ENCODE assay signal across 26 mouse cellular contexts in genomic region chr6:115945633-115946032, GRCm38 (mm10). TPM values are rescaled to one million over a fixed set of nuclear protein-coding genes. Genes with fewer than 3 reads are reported as not detected.
DNase-seq lines count a peak whose midpoint lies in the region; ATAC-seq lines count a peak whose summit lies in the region.
"Had no signal": no experiment of that assay in that cellular context is flagged by ENCODE, and none has a peak within 500 bp of the region (broad histone marks: within the 10 kb centered on the region; RNA-seq: fewer than 3 reads in every experiment).

No protein-coding gene starts in this region.

- H3K27ac ChIP-seq in neural tube, embryonic 13.5 days (replicated peaks), result peak overlapping the region; percentile 49; the same call in 1 of the 2 replicates
- H3K27ac ChIP-seq in neural tube, embryonic 15.5 days (replicated peaks), result no peak overlapping the region
- H3K27ac ChIP-seq: embryonic facial prominence, embryonic 10.5 days; hindbrain, postnatal 0 days had no signal

- no peaks in the 10 kb centered on the region for H3K9me3 ChIP-seq in neural tube, embryonic 13.5 days
- H3K9me3 ChIP-seq in neural tube, embryonic 15.5 days (replicated peaks), result no peaks in the 10 kb centered on the region
- H3K9me3 ChIP-seq: embryonic facial prominence, embryonic 10.5 days; forebrain, embryonic 13.5 days; G1E; heart, embryonic 15.5 days; hindbrain, embryonic 13.5 days had no signal

- no peaks in the 10 kb centered on the region for H3K36me3 ChIP-seq in neural tube, embryonic 13.5 days
- H3K36me3 ChIP-seq in neural tube, embryonic 15.5 days, result no peaks in the 10 kb centered on the region
- H3K36me3 ChIP-seq: embryonic facial prominence, embryonic 10.5 days; G1E; heart, embryonic 15.5 days; hindbrain, embryonic 13.5 days had no signal

- H3K4me1 ChIP-seq in neural tube, embryonic 13.5 days (replicated peaks), result peaks cover 11% of the 10 kb centered on the region; the same call in 1 of the 2 replicates
- H3K4me1 ChIP-seq in neural tube, embryonic 15.5 days, result no peaks in the 10 kb centered on the region

- no peak overlapping the region for H3K9ac ChIP-seq in neural tube, embryonic 13.5 days
- no peak overlapping the region for H3K9ac ChIP-seq in neural tube, embryonic 15.5 days (replicated peaks)
- H3K9ac ChIP-seq: forebrain, embryonic 13.5 days; forebrain, postnatal 0 days; heart, embryonic 15.5 days; hindbrain, embryonic 13.5 days had no signal

- DNase-seq in induced T-regulatory cell, adult 2 months (ENCODE audit: low read depth), result peak; percentile 83
- DNase-seq in left cerebral cortex, postnatal 36 days (ENCODE audit: low spot score in 2 of 2), result no peak
- DNase-seq in right cerebral cortex, adult 18-20 months, result no peak
- DNase-seq in c-Kit-positive CD71-positive TER-119-positive erythroid progenitor cells, embryonic 14.5 days (ENCODE audit: low spot score), result no peak
- DNase-seq: adrenal gland, postnatal 14 days; B cell, adult 2 months; cerebellum, adult 18-20 months; cerebellum, adult 9-11 months; cerebellum, postnatal 36 days; forebrain, postnatal 0 days; gastrocnemius, postnatal 14 days; heart, postnatal 14 days had no signal

- intact Hi-C loops in left cerebral cortex, postnatal 36 days (cut with DNase I), result no loop called here

- H3K4me3 ChIP-seq in neural tube, embryonic 13.5 days, result no peak overlapping the region
- H3K4me3 ChIP-seq in neural tube, embryonic 15.5 days (replicated peaks), result no peak overlapping the region
- H3K4me3 ChIP-seq: embryonic facial prominence, embryonic 10.5 days; forebrain, embryonic 13.5 days; heart, embryonic 15.5 days; hindbrain, embryonic 13.5 days had no signal

- 79% methylated on average over 8 of the region's 8 CpGs for WGBS in neural tube, embryonic 13.5 days
- WGBS in neural tube, embryonic 15.5 days, result 80% methylated on average over 8 of the region's 8 CpGs

- no peaks in the 10 kb centered on the region for H3K27me3 ChIP-seq in neural tube, embryonic 13.5 days
- H3K27me3 ChIP-seq in neural tube, embryonic 15.5 days (replicated peaks), result no peaks in the 10 kb centered on the region
- H3K27me3 ChIP-seq: forebrain, embryonic 13.5 days; heart, embryonic 15.5 days; hindbrain, embryonic 13.5 days had no signal

- no peak for ATAC-seq in neural tube, embryonic 13.5 days (ENCODE audit: low read depth)
- no peak for ATAC-seq in neural tube, embryonic 15.5 days (ENCODE audit: low FRiP score)
- peak; percentile 86 for ATAC-seq in CD4-positive, CD25-positive, alpha-beta regulatory T cell, adult 4 months
- ATAC-seq: forebrain, embryonic 13.5 days; intestine, embryonic 16.5 days had no signal

- no peak overlapping the region for H3K4me2 ChIP-seq in neural tube, embryonic 13.5 days
- no peak overlapping the region for H3K4me2 ChIP-seq in neural tube, embryonic 15.5 days
- H3K4me2 ChIP-seq: forebrain, embryonic 13.5 days; heart, embryonic 15.5 days; hindbrain, embryonic 13.5 days had no signal

RNA-seq across cellular contexts. Expression of gene H1foo, which starts 0.9 kb away (rescaled TPM):
- polyA plus RNA-seq in neural tube, embryonic 13.5 days (2015; fragmentation: Nextera tagmentation; extraction: Ambion mirVana), result not detected in 2 replicates
- polyA plus RNA-seq in neural tube, embryonic 15.5 days (2015; fragmentation: Nextera tagmentation; extraction: Ambion mirVana), result not detected in 2 replicates
- polyA plus RNA-seq in CD4-positive, CD25-positive, alpha-beta regulatory T cell, adult 4 months (2017; shearing (Covaris generic)), result not detected
- not detected for total RNA-seq in left cerebral cortex, postnatal 36 days (2021)
- total RNA-seq: adrenal gland, adult 18-20 months; adrenal gland, postnatal 14 days; forebrain, postnatal 0 days; G1E; gastrocnemius, adult 18-20 months; gastrocnemius, postnatal 14 days; heart, postnatal 14 days; hematopoietic stem cell, adult 5-6 weeks had no signal
- polyA plus RNA-seq: embryonic facial prominence, embryonic 10.5 days; embryonic facial prominence, embryonic 14.5 days; forebrain, embryonic 13.5 days; forebrain, postnatal 0 days; G1E; heart, embryonic 15.5 days; hindbrain, embryonic 13.5 days; hindbrain, postnatal 0 days; intestine, embryonic 16.5 days had no signal

RNA-seq across cellular contexts. Expression of gene Rho, which starts 14.1 kb away (rescaled TPM):
- 2.2 and 4.1 TPM in 2 replicates for polyA plus RNA-seq in neural tube, embryonic 13.5 days (2015; fragmentation: Nextera tagmentation; extraction: Ambion mirVana)
- polyA plus RNA-seq in neural tube, embryonic 15.5 days (2015; fragmentation: Nextera tagmentation; extraction: Ambion mirVana), result 2.0 and 2.1 TPM in 2 replicates
- not detected for polyA plus RNA-seq in CD4-positive, CD25-positive, alpha-beta regulatory T cell, adult 4 months (2017; shearing (Covaris generic))
- total RNA-seq in left cerebral cortex, postnatal 36 days (2021), result under 1 TPM; 0.17 to 0.70 TPM
- polyA plus RNA-seq: forebrain, postnatal 0 days; G1E; heart, embryonic 15.5 days had no signal

RNA-seq across cellular contexts. Expression of gene Plxnd1, which starts 49.2 kb away (rescaled TPM):
- polyA plus RNA-seq in neural tube, embryonic 13.5 days (2015; fragmentation: Nextera tagmentation; extraction: Ambion mirVana), result 13.5 and 17.8 TPM in 2 replicates
- polyA plus RNA-seq in neural tube, embryonic 15.5 days (2015; fragmentation: Nextera tagmentation; extraction: Ambion mirVana), result 8.8 and 9.8 TPM in 2 replicates
- 1 to 10 TPM; 4.7 to 6.2 TPM for polyA plus RNA-seq in CD4-positive, CD25-positive, alpha-beta regulatory T cell, adult 4 months (2017; shearing (Covaris generic))
- total RNA-seq in left cerebral cortex, postnatal 36 days (2021), result 100 to 1,000 TPM; 115 to 121 TPM
